Mouse (Mus musculus): ENCODE measurements around the gene Gjb2.

Gjb2 gene

DNA sequence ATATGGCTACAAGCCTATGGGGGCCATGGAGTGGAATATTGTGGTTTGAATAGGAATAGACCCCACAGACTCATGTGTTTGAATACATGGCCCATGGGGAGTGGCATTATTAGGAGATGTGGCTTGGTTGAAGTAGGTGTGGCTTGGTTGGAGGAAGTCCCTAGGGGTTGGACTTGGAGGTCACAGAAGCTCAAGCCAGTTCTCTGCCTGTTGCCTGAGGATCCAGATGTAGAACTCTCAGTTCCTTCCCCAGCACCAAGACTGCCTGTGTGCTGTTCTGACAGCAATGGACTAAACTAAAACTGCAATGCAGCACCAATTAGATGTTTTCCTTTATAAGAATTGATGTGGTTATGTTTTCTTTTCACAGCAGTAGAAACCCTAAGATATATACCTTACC, 38.4 kb downstream of the Gjb2 start:
- no peak for DNase-seq (ENCODE audit: low read depth)

DNA sequence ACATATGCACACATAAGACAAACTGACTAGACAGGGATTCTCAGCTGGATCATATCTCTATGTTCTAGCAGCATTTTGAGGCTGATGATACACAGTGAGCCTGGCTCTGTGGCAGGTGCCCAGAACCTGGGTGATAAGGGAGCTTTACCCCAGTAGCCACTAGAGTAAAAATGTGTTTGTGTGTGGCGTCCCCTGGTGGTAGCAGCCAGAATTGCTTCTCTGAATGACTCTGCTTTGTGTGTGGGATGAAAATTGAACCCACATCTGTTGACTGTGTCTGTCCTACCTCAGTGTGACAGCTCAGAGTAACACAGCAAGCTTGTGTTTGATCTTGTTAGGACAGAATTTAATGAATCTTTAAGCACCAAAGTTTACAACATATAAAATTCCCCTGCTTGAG, 44.5 kb downstream of the Gjb2 start:
- DNase-seq (ENCODE audit: low read depth) = peak; percentile 62

DNA sequence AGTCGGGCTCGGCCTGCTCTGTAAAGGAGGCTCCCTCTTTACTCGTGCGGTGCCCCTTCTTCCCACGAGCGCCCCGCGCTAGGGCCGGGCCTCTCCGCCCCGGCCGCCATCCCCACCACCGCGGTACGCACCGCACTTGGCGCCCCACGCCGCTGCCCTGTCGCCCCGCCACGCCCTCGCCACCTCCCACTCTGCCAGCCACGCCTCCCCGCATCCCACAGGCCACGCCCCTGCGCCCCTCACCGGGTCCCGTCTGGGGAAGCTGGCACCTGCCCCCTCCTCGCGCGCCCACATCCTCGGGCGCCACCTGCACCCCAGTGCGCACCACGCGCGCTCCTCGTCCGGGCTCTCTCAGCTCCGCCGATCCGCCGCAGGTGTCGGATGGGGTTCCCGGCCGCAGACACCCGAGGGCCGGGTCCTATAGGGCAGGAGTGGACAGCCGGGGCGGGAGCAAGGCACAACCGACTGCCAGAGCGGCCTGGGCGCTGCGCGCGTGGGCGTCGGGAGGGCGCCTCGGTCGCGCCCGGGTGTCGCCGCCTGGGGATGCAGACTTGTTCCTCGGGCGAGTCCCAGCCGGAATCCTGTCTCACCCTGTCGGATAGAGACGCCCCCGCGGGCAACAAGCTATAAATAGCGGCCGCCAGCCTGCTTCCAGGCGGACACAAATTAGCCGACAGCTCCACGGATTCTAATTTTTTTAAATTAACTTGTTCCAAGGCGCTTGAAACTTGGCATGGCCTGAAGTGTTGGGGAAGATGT, 46.8 kb downstream of the Gjb2 start, which contains the start of gene Gja3:
TSS of gene Gja3 (minus strand) at position 538 of the 759 bp plus-strand sequence.
- DNase-seq (ENCODE audit: low read depth) = no peak

DNA sequence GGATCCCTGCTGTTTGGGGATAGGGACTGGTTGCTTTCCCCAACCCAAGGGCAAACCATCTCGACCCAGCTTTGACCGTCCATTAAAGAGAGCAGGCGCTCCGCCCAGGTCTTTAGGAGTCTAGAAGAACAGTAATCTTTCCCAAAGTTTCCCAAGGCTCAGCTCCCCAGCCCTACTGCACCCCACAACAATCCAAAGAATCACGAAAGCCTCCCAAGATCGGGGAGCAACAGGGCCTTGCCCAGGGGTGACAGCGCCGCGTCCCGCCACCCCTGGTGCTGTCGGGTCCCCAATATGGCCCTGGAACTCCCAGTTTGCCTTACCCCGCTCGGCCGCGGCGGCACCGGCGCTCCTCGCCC, 47.3 kb downstream of the Gjb2 start:
- DNase-seq (ENCODE audit: low read depth) = no peak

DNA sequence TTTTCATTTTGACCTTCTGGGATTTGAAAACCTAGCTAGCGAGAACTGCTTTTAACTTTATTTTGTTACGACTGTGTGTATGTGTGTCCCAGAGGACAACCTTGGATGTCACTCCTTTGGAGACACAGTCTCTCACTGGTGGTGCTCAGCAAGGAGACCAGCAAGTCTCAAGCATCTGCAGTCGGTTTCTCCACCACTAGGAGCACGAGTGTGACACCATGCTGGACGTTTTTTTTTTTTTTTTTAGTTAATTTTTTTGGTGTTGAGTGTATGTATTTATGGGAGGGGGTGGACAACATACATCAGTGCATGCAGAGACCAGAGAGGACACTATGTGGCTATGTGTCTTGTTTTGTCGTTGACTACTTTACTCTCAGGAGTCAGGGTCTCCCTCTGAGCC, 51.8 kb downstream of the Gjb2 start:
- DNase-seq (ENCODE audit: low read depth) = no peak
